11 mouse cellular contexts compared by ENCODE assay signal in the genomic region with DNA sequence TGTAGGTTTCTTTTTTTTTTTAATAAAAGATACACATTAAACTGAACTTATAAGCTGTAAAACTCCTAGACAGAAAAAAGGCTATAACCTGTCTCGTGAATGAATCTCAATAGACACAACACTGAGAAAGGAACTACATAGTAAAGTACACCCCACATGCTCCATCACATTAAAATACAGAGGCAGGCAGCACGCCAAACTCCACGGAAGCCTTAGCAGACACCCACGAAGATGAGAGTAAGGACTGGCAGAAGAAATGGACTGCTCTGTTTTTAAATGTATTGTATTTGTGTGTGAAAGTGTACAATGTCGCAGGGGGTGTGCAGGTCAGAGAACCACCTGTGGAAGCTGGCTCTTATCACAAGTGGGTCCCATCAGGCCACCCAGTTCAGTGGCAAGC. TPM values are rescaled to one million over a fixed set of nuclear protein-coding genes. Genes with fewer than 3 reads are reported as not detected.
"Had no signal": no experiment of that assay in that cellular context is flagged by ENCODE, and none has a peak within 500 bp of the region (broad histone marks: within the 10 kb centered on the region; RNA-seq: fewer than 3 reads in every experiment).

No protein-coding gene starts in this region.

- H3K4me2 ChIP-seq: kidney, embryonic 15.5 days; limb, embryonic 13.5 days had no signal

- H3K4me3 ChIP-seq: kidney, embryonic 15.5 days; limb, embryonic 13.5 days had no signal

- H3K9me3 ChIP-seq: kidney, embryonic 15.5 days; limb, embryonic 13.5 days had no signal

- H3K27me3 ChIP-seq: kidney, embryonic 15.5 days; limb, embryonic 13.5 days had no signal

- DNase-seq: kidney, postnatal 14 days; left cerebral cortex, postnatal 4 days; lung, adult 18-20 months; midbrain, embryonic 14.5 days; retina, postnatal 1 day; thymus, postnatal 36 days had no signal

- H3K27ac ChIP-seq: kidney, embryonic 15.5 days; limb, embryonic 13.5 days; liver, embryonic 14.5 days had no signal

- H3K9ac ChIP-seq: kidney, embryonic 15.5 days; limb, embryonic 13.5 days; liver, embryonic 14.5 days had no signal

RNA-seq across cellular contexts. Expression of gene Aldh3a1, which starts 37.2 kb away (rescaled TPM):
- total RNA-seq: liver, adult 2 months; megakaryocyte-erythroid progenitor cell, adult 5-6 weeks had no signal
